In the genomic region with DNA sequence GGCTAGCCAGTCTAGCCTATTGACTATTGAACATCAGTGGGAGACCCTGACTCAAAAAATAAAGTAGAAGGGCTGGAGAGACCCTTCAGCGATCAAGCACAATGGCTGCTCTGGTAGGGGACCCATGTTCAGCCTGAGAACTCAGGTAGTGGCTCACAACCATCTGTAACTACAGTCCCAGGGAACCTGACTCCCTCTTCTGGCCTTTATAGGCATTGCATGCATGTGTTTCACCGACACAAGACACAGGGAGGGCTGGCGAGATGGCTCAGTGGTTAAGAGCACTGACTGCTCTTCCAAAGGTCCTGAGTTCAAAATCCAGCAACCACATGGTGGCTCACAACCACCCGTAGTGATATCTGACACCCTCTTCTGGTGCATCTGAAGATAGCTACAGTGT, we compare ENCODE assay signal across 9 mouse cellular contexts. TPM values are rescaled to one million over a fixed set of nuclear protein-coding genes. Genes with fewer than 3 reads are reported as not detected.
DNase-seq lines count a peak whose midpoint lies in the region; ATAC-seq and TF ChIP-seq lines count a peak whose summit lies in the region.
"Had no signal": no experiment of that assay in that cellular context is flagged by ENCODE, and none has a peak within 500 bp of the region (broad histone marks: within the 10 kb centered on the region; RNA-seq: fewer than 3 reads in every experiment).

No protein-coding gene starts in this region.

- H3K9me3 ChIP-seq in kidney, postnatal 0 days (replicated peaks; ENCODE audit: low read length) = no peaks in the 10 kb centered on the region
- H3K9me3 ChIP-seq in kidney, embryonic 14.5 days (ENCODE audit: control insufficient read depth, low read length) = no peaks in the 10 kb centered on the region
- H3K9me3 ChIP-seq: heart, embryonic 13.5 days had no signal

- 38% methylated on average over 4 of the region's 4 CpGs for WGBS in kidney, postnatal 0 days
- WGBS in kidney, embryonic 14.5 days = 37% methylated on average over 4 of the region's 4 CpGs

- no peak overlapping the region for H3K27ac ChIP-seq in kidney, postnatal 0 days
- no peak overlapping the region for H3K27ac ChIP-seq in kidney, embryonic 14.5 days (ENCODE audit: low read depth, low read length)
- H3K27ac ChIP-seq: heart, embryonic 13.5 days; macrophage had no signal

- DNase-seq in kidney, postnatal 0 days (ENCODE audit: low spot score) = peak; percentile 28
- DNase-seq in CD8-positive naive resting alpha-beta T cell, adult 2 months (ENCODE audit: low read depth in 2 of 2, low spot score in 2 of 2) = peak; percentile 64 to 78
- peak; percentile 51 for DNase-seq in NIH3T3 (ENCODE audit: low read depth)
- peak; percentile 84 for DNase-seq in naive thymus-derived CD4-positive, alpha-beta T cell, adult 2 months (ENCODE audit: low read depth)
- no peak for DNase-seq in right cerebral cortex, postnatal 25 days

- no peak for ATAC-seq in kidney, postnatal 0 days (replicated peaks; ENCODE audit: low FRiP score, low read depth)
- no peak for ATAC-seq in kidney, embryonic 14.5 days (ENCODE audit: low FRiP score, low TSS enrichment)
- ATAC-seq in erythroblast, adult 5-6 weeks (replicated peaks; ENCODE audit: low FRiP score, poor library complexity, severe bottlenecking) = peak; percentile 72

- H3K4me2 ChIP-seq in kidney, postnatal 0 days (ENCODE audit: low read length) = no peak overlapping the region
- no peak overlapping the region for H3K4me2 ChIP-seq in kidney, embryonic 14.5 days (replicated peaks; ENCODE audit: low read depth, low read length)
- H3K4me2 ChIP-seq: heart, embryonic 13.5 days had no signal

- H3K27me3 ChIP-seq in kidney, postnatal 0 days (ENCODE audit: insufficient read depth, low read length) = no peaks in the 10 kb centered on the region
- H3K27me3 ChIP-seq in kidney, embryonic 14.5 days (ENCODE audit: control insufficient read depth, insufficient read depth, low read length) = no peaks in the 10 kb centered on the region; the same call in 1 of the 2 replicates

- no peaks in the 10 kb centered on the region for H3K36me3 ChIP-seq in kidney, postnatal 0 days (ENCODE audit: insufficient read depth, low read length)
- H3K36me3 ChIP-seq in kidney, embryonic 14.5 days (ENCODE audit: control insufficient read depth, insufficient read depth, low read length) = no peaks in the 10 kb centered on the region
- H3K36me3 ChIP-seq: heart, embryonic 13.5 days had no signal

- no peaks in the 10 kb centered on the region for H3K4me1 ChIP-seq in kidney, postnatal 0 days (replicated peaks; ENCODE audit: insufficient read depth, low read length)
- no peaks in the 10 kb centered on the region for H3K4me1 ChIP-seq in kidney, embryonic 14.5 days (ENCODE audit: control insufficient read depth, insufficient read depth, low read length)
- H3K4me1 ChIP-seq: heart, embryonic 13.5 days had no signal

- no peak overlapping the region for H3K9ac ChIP-seq in kidney, postnatal 0 days (ENCODE audit: low read depth, low read length)
- H3K9ac ChIP-seq in kidney, embryonic 14.5 days (ENCODE audit: low read depth, low read length) = no peak overlapping the region
- H3K9ac ChIP-seq: heart, embryonic 13.5 days had no signal

- peak; percentile 67 for TF ChIP-seq CTCF in kidney, postnatal 0 days (IDR thresholded peaks at IDR 0.05; ENCODE audit: low read depth)

- H3K4me3 ChIP-seq in kidney, postnatal 0 days (replicated peaks; ENCODE audit: low read depth, low read length) = no peak overlapping the region
- no peak overlapping the region for H3K4me3 ChIP-seq in kidney, embryonic 14.5 days (ENCODE audit: low read length)
- H3K4me3 ChIP-seq: heart, embryonic 13.5 days had no signal

RNA-seq across cellular contexts. Expression of gene Oas2, which starts 7.5 kb away (rescaled TPM):
- 0.64 and 0.87 TPM in 2 replicates for polyA plus RNA-seq in kidney, postnatal 0 days (2015; fragmentation: Nextera tagmentation; extraction: Ambion mirVana)
- polyA plus RNA-seq in kidney, embryonic 14.5 days (2014; fragmentation: Nextera tagmentation; extraction: Ambion mirVana) = 0.19 and 0.37 TPM in 2 replicates
- total RNA-seq in erythroblast, adult 5-6 weeks (2015; ENCODE audit: low replicate concordance) = 10.2 and 17.9 TPM in 2 replicates
- total RNA-seq in erythroblast, adult 5-6 weeks (2017; ENCODE audit: low replicate concordance) = 3.8 and 7.0 TPM in 2 replicates

RNA-seq across cellular contexts. Expression of gene Dtx1, which starts 30.4 kb away (rescaled TPM):
- 3.6 and 5.5 TPM in 2 replicates for polyA plus RNA-seq in kidney, postnatal 0 days (2015; fragmentation: Nextera tagmentation; extraction: Ambion mirVana)
- polyA plus RNA-seq in kidney, embryonic 14.5 days (2014; fragmentation: Nextera tagmentation; extraction: Ambion mirVana) = 7.3 and 10.1 TPM in 2 replicates
- total RNA-seq in erythroblast, adult 5-6 weeks (2015; ENCODE audit: low replicate concordance) = not detected in 2 replicates
- total RNA-seq in erythroblast, adult 5-6 weeks (2017; ENCODE audit: low replicate concordance) = not detected in 2 replicates

RNA-seq across cellular contexts. Expression of gene Oas3, which starts 35.3 kb away (rescaled TPM):
- polyA plus RNA-seq in kidney, postnatal 0 days (2015; fragmentation: Nextera tagmentation; extraction: Ambion mirVana) = 0.13 and 0.21 TPM in 2 replicates
- polyA plus RNA-seq in kidney, embryonic 14.5 days (2014; fragmentation: Nextera tagmentation; extraction: Ambion mirVana) = not detected in 2 replicates
- total RNA-seq in erythroblast, adult 5-6 weeks (2015; ENCODE audit: low replicate concordance) = 67.2 and 98.2 TPM in 2 replicates
- 75.8 and 76.4 TPM in 2 replicates for total RNA-seq in erythroblast, adult 5-6 weeks (2017; ENCODE audit: low replicate concordance)

RNA-seq across cellular contexts. Expression of gene Oas1e, which starts 53.2 kb away (rescaled TPM):
- not detected in 2 replicates for polyA plus RNA-seq in kidney, postnatal 0 days (2015; fragmentation: Nextera tagmentation; extraction: Ambion mirVana)
- polyA plus RNA-seq in kidney, embryonic 14.5 days (2014; fragmentation: Nextera tagmentation; extraction: Ambion mirVana) = not detected in 2 replicates
- total RNA-seq in erythroblast, adult 5-6 weeks (2015; ENCODE audit: low replicate concordance) = 4.2 TPM in 1 of 2 replicates, not detected in the other
- total RNA-seq in erythroblast, adult 5-6 weeks (2017; ENCODE audit: low replicate concordance) = 1.4 and 3.9 TPM in 2 replicates
- polyA plus RNA-seq: heart, embryonic 13.5 days; macrophage had no signal
